Mouse (Mus musculus) liver, embryonic 11.5 days (tissue): ENCODE data around the gene Mkrn3. TPM values are rescaled to one million over a fixed set of nuclear protein-coding genes. Genes with fewer than 3 reads are reported as not detected.

ENCODE experiments used
- ATAC-seq: fragments of 200-750 bp; cut with Nextera tagmentation; replicated peaks from 2 replicates; pipeline ENCODE4 v1.8.0; 2017; ENCODE audit warnings: moderate number of reproducible peaks, mild to moderate bottlenecking, moderate TSS enrichment, moderate library complexity; ENCODE audit not compliant: low FRiP score
- DNase-seq: peaks from one replicate; pipeline ENCODE4 v3.0.0-alpha.2; 2017; ENCODE audit warnings: low spot score
- H3K27ac ChIP-seq: fragments of 300-500 bp; sonication (generic); 2 replicates; pipeline ENCODE4 v1.5.1; 2014; ENCODE audit warnings: mild to moderate bottlenecking, low read depth, low read length, control low read depth
- H3K27me3 ChIP-seq: fragments of 300-500 bp; sonication (generic); replicated peaks from 2 replicates; pipeline ENCODE4 v1.6.1; 2014; ENCODE audit warnings: low read length, mixed read lengths; ENCODE audit not compliant: control insufficient read depth, insufficient read depth
- H3K36me3 ChIP-seq: fragments of 300-500 bp; sonication (generic); 2 replicates; pipeline ENCODE4 v1.6.1; 2014; ENCODE audit warnings: mild to moderate bottlenecking, low read length, moderate library complexity, mixed read lengths; ENCODE audit not compliant: control insufficient read depth, insufficient read depth
- H3K4me1 ChIP-seq: fragments of 300-500 bp; sonication (generic); replicated peaks from 2 replicates; pipeline ENCODE4 v1.6.1; 2014; ENCODE audit warnings: low read length, mixed read lengths; ENCODE audit not compliant: control insufficient read depth, insufficient read depth
- H3K4me2 ChIP-seq: fragments of 300-500 bp; sonication (generic); 2 replicates; pipeline ENCODE4 v1.6.1; 2014; ENCODE audit warnings: mild to moderate bottlenecking, control low read depth, moderate library complexity
- H3K4me3 ChIP-seq: fragments of 300-500 bp; sonication (generic); 2 replicates; pipeline ENCODE4 v1.5.1; 2014; ENCODE audit warnings: low read depth, low read length, control low read depth
- H3K9ac ChIP-seq: fragments of 300-500 bp; sonication (generic); 2 replicates; pipeline ENCODE4 v1.6.1; 2014; ENCODE audit warnings: low read depth, low read length, control low read depth
- H3K9me3 ChIP-seq: fragments of 300-500 bp; sonication (generic); 2 replicates; pipeline ENCODE4 v1.6.1; 2016; ENCODE audit warnings: low read length, inconsistent platforms, mixed read lengths; ENCODE audit not compliant: control insufficient read depth
- WGBS: fragments of 180-500 bp; shearing (Covaris S2); extraction: QIAGEN DNeasy Blood & Tissue Kit; methylation state at CpG from one replicate; pipeline ENCODE4 v1.1.7; 2014; 5-methylcytosine and 5-hydroxymethylcytosine counted together
- polyA plus RNA-seq: library from polyadenylated mRNA; unstranded; fragments of >200 nt; fragmentation: Nextera tagmentation; extraction: Ambion mirVana; gene quantifications from 2 replicates; pipeline ENCODE4 v1.2.1, GENCODE M21; 2014

The Mkrn3 gene
- polyA plus RNA-seq, 1 experiment from 2014 or later = 2.0 TPM

DNA sequence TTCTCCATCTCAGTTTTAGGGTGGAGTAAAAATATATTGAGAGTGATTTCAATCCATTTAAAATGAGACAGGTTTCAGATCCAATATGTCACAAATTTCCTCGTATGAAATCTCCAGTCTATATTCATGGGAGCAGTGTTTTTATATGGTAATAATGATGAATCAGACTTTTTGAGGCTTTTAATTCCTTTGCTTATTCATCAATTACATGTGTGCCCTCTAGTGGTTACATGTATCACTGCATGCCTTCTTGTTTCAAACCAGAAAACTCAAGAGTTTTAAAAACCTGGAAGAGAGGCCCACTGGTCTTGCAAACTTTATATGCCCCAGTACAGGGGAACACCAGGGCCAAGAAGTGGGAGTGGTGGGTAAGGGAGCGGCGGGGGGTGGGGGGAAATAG is 13.3 kb upstream of the Mkrn3 start:
- H3K27ac ChIP-seq = no peak overlapping the region
- ATAC-seq (no peak), DNase-seq (no peak)
- no peaks in the 10 kb centered on the region for H3K9me3 ChIP-seq
- H3K27me3 ChIP-seq = no peaks in the 10 kb centered on the region
- WGBS = 39% methylated on average over 3 of the region's 3 CpGs
- no peaks in the 10 kb centered on the region for H3K4me1 ChIP-seq
- no peak overlapping the region for H3K4me2 ChIP-seq
- H3K4me3 ChIP-seq = no peak overlapping the region
- no peak overlapping the region for H3K9ac ChIP-seq
- no peaks in the 10 kb centered on the region for H3K36me3 ChIP-seq

DNA sequence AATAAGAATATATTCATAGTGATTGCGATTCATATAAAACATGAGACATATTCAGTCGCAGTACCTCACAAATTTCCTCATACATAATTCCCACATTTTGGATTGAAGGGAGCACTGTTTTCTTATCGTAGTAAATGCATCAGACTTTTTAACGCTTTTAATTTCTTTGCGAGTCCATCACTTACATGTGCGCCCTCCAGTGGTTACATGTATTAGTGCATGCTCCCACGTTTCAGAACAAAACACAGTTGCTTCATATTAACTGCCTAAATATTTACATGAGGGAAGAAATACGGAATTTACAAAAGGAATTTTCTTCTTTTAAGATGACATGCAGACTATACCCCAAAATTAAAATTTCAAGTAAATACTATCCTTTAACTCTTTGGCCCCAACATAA is 8.4 kb upstream of the Mkrn3 start:
- H3K27me3 ChIP-seq = no peaks in the 10 kb centered on the region
- WGBS = 20% methylated on average over 8 of the region's 8 CpGs
- no peaks in the 10 kb centered on the region for H3K4me1 ChIP-seq
- H3K9me3 ChIP-seq = no peaks in the 10 kb centered on the region
- no peak overlapping the region for H3K9ac ChIP-seq
- H3K4me3 ChIP-seq = no peak overlapping the region
- no peaks in the 10 kb centered on the region for H3K36me3 ChIP-seq
- H3K27ac ChIP-seq = no peak overlapping the region
- H3K4me2 ChIP-seq = no peak overlapping the region
- no peak for DNase-seq
- no peak for ATAC-seq

- no peaks in the 10 kb centered on the region for H3K27me3 ChIP-seq
- H3K9me3 ChIP-seq = no peaks in the 10 kb centered on the region
- no peak overlapping the region for H3K4me2 ChIP-seq
- 46% methylated on average over 4 of the region's 4 CpGs for WGBS
- H3K9ac ChIP-seq = no peak overlapping the region
- no peak overlapping the region for H3K27ac ChIP-seq
- H3K4me1 ChIP-seq = no peaks in the 10 kb centered on the region
- H3K4me3 ChIP-seq = no peak overlapping the region
- DNase-seq (no peak), ATAC-seq (no peak)
- no peaks in the 10 kb centered on the region for H3K36me3 ChIP-seq
Measured at GRCm38 (mm10) chr7:62423210-62423609, 3.3 kb upstream of the Mkrn3 start.

GRCm38 (mm10) chr7:62420566-62420965 is 627 bp upstream of the Mkrn3 start:
- Histone ChIP-seq H3K4me3 (no peak overlapping the region), H3K4me1 (no peaks in the 10 kb centered on the region), H3K27me3 (no peaks in the 10 kb centered on the region), H3K9ac (no peak overlapping the region), H3K36me3 (no peaks in the 10 kb centered on the region), H3K27ac (no peak overlapping the region), H3K9me3 (no peaks in the 10 kb centered on the region), H3K4me2 (no peak overlapping the region)
- DNase-seq (no peak), ATAC-seq (no peak)
- 72% methylated on average over 6 of the region's 6 CpGs for WGBS

DNA sequence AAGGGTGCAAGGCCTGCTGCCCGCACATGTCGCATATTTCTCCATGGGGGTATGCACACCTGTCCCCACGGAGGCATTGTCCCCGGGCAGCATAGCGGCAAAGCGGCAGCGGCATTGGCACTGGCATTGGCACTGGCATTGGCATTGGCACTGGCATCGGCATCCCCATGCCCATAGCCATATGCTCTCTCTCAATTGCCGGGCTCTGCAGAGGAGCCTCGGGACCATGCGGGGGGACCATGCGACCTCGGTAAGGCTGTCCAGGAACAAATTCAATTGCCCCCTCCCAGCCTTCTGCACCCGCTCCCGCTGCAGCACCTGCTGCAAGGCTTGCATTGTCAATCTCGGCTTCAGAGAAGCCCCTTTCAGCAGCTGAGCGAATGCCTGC is 840 bp downstream of the Mkrn3 start:
- 63% methylated on average over 17 of the region's 17 CpGs for WGBS

DNA sequence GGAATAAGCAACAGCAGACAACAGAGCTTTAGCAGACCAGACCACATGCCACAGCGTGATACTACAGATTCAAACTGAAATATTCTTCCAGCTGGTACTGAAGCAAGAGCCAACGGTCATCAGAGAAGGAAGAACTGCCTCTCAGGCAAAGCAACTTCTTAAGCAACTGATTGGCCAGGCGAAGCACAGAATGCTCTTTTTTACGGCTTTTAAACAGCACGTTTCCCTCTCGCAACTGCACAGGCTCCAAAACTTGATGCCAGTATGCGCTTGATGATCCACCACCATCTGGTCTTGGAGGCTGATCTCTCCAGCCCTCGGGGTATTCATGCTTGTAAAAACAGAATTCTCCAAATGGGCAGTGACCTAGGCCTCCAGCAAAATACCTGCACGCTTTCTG is 1.6 kb downstream of the Mkrn3 start:
- Histone ChIP-seq H3K4me2 (no peak overlapping the region), H3K4me1 (no peaks in the 10 kb centered on the region), H3K9me3 (no peaks in the 10 kb centered on the region), H3K9ac (no peak overlapping the region), H3K27me3 (no peaks in the 10 kb centered on the region), H3K27ac (no peak overlapping the region), H3K4me3 (no peak overlapping the region), H3K36me3 (no peaks in the 10 kb centered on the region)
- ATAC-seq = no peak
- no peak for DNase-seq
- WGBS = 80% methylated on average over 9 of the region's 9 CpGs

More for the DNA sequence above, 840 bp downstream of the Mkrn3 start:
- H3K9ac ChIP-seq = no peak overlapping the region
- DNase-seq (no peak), ATAC-seq (peak; percentile 29; the same call in 1 of the 2 replicates)
- H3K36me3 ChIP-seq = no peaks in the 10 kb centered on the region
- peak overlapping the region; percentile 64 for H3K4me3 ChIP-seq
- H3K27me3 ChIP-seq = no peaks in the 10 kb centered on the region
- H3K4me2 ChIP-seq = peak overlapping the region; percentile 64
- H3K27ac ChIP-seq = no peak overlapping the region
- no peaks in the 10 kb centered on the region for H3K9me3 ChIP-seq
- no peaks in the 10 kb centered on the region for H3K4me1 ChIP-seq

GRCm38 (mm10) chr7:62416173-62416572 is 3.8 kb downstream of the Mkrn3 start:
- Histone ChIP-seq H3K36me3 (no peaks in the 10 kb centered on the region), H3K9me3 (no peaks in the 10 kb centered on the region), H3K27ac (no peak overlapping the region), H3K4me2 (no peak overlapping the region), H3K4me1 (no peaks in the 10 kb centered on the region), H3K27me3 (no peaks in the 10 kb centered on the region), H3K9ac (no peak overlapping the region), H3K4me3 (no peak overlapping the region)
- DNase-seq = no peak
- no peak for ATAC-seq

- Histone ChIP-seq H3K4me3 (no peak overlapping the region), H3K9me3 (no peaks in the 10 kb centered on the region), H3K36me3 (no peaks in the 10 kb centered on the region), H3K27me3 (no peaks in the 10 kb centered on the region), H3K4me1 (no peaks in the 10 kb centered on the region), H3K4me2 (no peak overlapping the region), H3K9ac (no peak overlapping the region), H3K27ac (no peak overlapping the region)
- no peak for ATAC-seq
- 59% methylated on average over 1 of the region's 1 CpGs for WGBS
- DNase-seq = no peak
Measured at GRCm38 (mm10) chr7:62415222-62415621, 4.7 kb downstream of the Mkrn3 start.

DNA sequence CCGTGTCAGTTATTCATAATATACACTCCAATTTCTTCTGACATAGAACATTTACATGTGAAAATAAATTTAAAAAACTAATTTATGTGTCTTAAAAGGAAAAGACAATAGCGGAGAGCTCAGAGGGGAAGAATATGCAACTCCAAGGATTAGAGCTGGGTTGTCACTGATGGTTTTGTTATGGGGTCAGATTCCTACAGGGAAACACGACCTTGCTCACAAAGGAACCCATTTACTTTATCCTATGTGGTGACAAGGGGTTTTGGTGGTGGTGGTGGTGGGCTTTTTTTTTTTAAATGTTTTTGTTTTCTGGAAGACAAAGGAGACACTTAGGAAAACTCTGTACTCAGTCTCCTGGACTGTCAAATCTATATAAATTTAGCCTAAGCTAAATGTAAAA is 12.1 kb downstream of the Mkrn3 start:
- no peak overlapping the region for H3K9ac ChIP-seq
- 51% methylated on average over 3 of the region's 3 CpGs for WGBS
- no peaks in the 10 kb centered on the region for H3K4me1 ChIP-seq
- no peaks in the 10 kb centered on the region for H3K36me3 ChIP-seq
- no peaks in the 10 kb centered on the region for H3K27me3 ChIP-seq
- H3K4me3 ChIP-seq = no peak overlapping the region
- DNase-seq = no peak
- no peak overlapping the region for H3K27ac ChIP-seq
- no peak overlapping the region for H3K4me2 ChIP-seq
- H3K9me3 ChIP-seq = no peaks in the 10 kb centered on the region
- ATAC-seq = no peak
